Mouse (Mus musculus) forelimb bud, embryonic 11.5 days (tissue): ENCODE measurements around the gene 9430007A20Rik.
A peak's percentile ranks its signal among the peaks of the same experiment; 100 is the strongest.
"Not testable (repeated sequence)": the region's sequence is repeated elsewhere in the genome, so short reads cannot be mapped to it uniquely, and the experiment has no call there.

Source experiments
- DNase-seq: peaks from one replicate; pipeline ENCODE4 v3.0.0-alpha.2; 2012; ENCODE audit warnings: low read depth, low spot score

Gene 9430007A20Rik

DNA sequence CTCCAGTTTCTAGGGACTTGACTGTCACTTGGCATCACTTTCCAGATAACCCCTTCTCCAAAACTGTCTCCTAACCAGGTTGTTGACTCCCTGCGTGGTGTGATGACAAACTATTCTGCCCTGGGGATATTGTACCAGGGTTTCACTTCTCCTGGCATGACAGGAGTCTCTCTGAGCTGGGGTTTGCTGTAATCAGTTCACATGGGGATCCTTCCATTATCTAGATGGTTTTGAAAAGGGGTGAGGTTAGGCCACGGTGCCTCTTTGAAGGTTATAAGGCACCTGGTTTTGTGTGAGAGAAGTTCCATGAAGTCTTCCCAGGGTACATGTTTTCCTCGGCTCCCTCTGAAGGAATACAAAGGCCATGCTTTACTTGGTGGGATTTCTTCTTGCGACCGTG is at the start of gene 9430007A20Rik:
Gene 9430007A20Rik, plus strand, starts transcription at position 301 of the 400 bp plus-strand sequence.
- DNase-seq = no peak

DNA sequence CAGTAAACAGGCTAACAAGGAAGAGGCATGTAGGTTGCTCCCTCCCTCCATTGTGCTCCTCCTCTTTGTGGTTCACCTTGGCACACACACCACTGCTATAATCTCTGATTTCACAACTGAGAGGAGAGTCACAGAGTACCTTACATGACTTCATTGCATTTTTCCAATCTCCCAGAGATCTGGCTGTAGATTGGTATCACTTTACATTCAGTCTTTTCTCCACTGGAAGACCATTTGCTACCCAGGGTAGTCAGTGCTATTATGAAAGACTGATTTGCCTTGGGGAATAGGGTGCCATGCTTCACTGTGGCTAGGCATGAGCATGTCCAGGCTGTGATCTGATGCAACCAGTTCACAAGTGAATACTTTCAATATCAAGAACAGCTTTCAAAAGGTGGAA is 26.3 kb upstream of the 9430007A20Rik start:
- DNase-seq = no peak

DNA sequence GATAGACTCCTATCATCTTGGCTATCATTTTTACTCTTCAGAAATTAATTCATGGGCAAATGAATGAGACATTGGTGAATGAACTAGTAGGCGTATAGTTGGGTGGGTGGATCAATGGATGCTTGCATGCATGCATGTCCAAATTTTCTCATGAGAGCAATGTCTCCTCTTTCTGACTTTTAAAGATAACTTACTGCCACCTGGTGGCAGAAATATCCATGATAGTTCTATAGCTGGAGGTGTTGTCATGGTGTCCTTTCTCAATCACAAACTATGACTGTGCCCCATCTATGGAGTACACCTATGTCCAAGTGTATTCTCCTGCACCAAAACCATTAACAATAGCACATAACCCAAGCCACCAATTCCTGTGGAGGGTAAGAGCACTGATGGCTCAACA is 13.1 kb upstream of the 9430007A20Rik start:
- peak; percentile 2 for DNase-seq

DNA sequence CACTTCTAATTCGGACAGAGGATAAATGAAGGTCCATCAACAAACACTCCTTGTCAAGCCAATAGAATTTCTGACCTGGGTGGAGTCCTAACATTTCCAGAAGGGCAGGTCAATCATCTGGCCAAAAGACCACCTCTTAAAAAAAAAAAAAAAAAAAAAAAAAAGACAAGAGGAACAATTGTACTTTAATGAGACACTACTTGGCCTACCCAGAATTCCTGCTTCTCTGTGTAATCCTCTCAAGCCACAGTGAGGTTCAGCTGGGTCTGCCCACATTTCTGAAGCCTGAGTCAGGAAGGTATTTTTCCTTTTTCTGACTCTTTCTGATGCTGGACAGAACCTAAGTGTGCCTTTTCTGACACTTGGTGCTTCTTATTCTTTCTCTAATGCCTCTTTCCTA is 25.1 kb downstream of the 9430007A20Rik start:
- no peak for DNase-seq

DNA sequence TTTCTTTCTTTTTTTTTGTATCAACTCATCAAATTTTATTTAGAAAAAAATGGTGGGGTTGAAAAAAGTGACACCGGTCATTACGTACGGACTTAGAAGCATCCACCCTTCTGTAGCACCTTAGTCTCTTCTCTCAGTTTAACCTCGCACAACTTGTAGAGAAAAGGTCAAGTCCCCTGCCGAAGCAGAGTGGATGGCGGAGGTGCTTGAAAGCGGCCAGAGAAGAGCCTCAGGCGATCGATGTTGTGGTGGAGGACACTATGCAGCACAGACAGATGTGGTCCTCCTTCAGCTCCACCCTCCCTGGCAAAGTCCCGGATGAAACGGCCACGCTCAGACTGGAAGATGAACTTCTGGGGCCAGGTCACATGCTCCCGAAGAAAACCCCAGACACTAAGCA is 25.7 kb downstream of the 9430007A20Rik start:
- DNase-seq = not testable (repeated sequence)

DNA sequence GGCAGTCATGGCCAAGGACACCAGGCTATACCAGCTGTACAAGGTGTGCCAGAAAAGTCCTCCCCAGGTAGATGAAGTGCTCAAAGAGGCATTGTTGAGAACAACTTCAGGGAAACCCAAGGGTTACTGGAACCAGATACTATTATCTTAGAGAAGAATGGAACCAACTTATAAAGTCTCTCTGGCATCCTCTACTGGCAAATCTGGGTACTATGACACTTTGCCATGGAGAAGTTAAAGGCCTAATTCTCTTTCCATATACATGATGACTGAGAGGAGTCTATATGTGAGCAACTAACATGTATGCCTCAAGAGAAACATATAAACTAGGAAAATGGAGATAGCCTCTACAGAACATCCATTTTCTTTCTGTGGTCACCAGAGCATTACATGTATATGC is 31.5 kb downstream of the 9430007A20Rik start:
- no peak for DNase-seq

DNA sequence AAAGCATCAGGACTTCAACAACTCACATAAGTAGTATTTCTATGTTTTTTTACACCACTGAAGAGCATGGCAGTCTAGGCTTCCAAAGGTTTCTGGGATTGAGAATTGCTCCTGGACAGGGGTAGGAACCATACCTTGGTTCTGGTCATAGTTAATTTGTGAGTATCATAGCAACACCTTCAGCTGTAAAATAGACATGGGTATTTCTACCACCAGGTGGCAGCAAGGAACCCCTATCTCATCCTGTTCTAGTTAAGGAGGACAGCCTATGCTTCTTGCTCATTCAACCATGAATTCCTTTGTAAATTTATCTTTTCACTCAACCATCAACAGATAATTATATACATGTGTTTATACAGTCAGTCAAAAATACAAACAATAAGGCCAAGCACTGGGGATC is 40.2 kb downstream of the 9430007A20Rik start:
- peak; percentile 1 for DNase-seq

DNA sequence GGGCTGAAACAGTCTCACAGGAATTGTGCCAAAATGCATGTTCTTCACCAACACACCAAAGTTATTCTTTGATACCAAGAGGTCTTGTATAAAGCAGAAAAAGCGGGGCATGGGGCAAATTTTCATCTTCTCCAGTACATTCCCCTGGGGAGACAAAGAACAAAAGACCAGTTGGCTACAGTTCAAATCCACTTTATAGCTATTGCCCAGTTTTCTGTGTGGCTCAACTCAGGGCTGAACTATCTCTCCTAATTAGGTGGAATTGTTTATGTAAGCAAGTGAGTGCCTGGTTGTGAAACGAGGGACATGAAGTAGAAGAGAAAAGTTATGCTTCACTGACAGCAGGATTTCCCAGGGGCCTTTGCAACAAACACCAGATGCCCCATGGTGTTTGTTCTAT is 41.6 kb downstream of the 9430007A20Rik start:
- no peak for DNase-seq

DNA sequence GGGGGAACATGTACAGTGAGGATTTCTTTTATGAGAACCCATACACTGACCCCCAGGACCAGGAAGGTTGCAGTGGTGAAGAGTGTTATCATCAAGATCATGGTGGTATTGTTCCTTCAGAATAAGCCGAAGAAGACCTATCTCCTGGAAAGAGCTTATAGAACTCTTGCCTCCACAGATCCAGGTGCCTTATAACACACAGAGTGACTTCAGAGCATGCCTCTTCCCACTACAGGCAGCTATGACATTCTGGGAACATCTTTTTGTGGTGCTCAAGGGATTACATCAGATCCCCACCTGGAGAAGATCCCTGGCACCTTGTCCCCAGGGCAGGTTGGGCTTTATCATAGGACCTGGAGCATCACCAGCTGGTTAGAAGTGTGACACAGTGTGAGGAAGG is 45.4 kb downstream of the 9430007A20Rik start, which contains the start of gene Gm13124:
Gene Gm13124, minus strand, starts transcription at position 101 of the 400 bp plus-strand sequence.
- no peak for DNase-seq

DNA sequence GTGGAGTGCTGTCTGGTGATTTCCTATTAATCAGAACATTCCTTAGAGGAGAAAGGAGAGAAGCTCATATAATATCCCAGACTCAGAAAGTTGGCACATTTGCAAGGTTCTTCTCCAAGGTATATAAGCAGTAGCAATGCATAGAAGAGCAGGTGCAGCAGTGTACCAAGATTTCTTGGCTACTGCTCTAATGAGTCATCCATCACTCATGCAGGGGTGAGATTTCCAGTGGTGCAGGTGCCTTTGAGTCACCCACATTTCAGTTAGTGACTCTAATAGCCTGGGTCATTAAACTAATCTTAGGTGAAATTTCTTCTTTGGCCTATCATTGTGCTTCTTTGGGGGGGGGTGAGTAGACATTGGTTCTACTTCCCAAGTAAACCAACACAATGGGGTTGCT is 48.1 kb downstream of the 9430007A20Rik start:
- DNase-seq = no peak
